Mouse (Mus musculus) liver, embryonic 11.5 days (tissue): ENCODE results near the gene Ier5. TPM values are rescaled to one million over a fixed set of nuclear protein-coding genes. Genes with fewer than 3 reads are reported as not detected.
A peak's percentile ranks its signal among the peaks of the same experiment; 100 is the strongest.

Experiments used
- ATAC-seq: fragments of 200-750 bp; cut with Nextera tagmentation; replicated peaks from 2 replicates; pipeline ENCODE4 v1.8.0; 2017; ENCODE audit warnings: moderate number of reproducible peaks, mild to moderate bottlenecking, moderate TSS enrichment, moderate library complexity; ENCODE audit not compliant: low FRiP score
- DNase-seq: peaks from one replicate; pipeline ENCODE4 v3.0.0-alpha.2; 2017; ENCODE audit warnings: low spot score
- H3K27ac ChIP-seq: fragments of 300-500 bp; sonication (generic); 2 replicates; pipeline ENCODE4 v1.5.1; 2014; ENCODE audit warnings: mild to moderate bottlenecking, low read depth, low read length, control low read depth
- H3K27me3 ChIP-seq: fragments of 300-500 bp; sonication (generic); replicated peaks from 2 replicates; pipeline ENCODE4 v1.6.1; 2014; ENCODE audit warnings: low read length, mixed read lengths; ENCODE audit not compliant: control insufficient read depth, insufficient read depth
- H3K36me3 ChIP-seq: fragments of 300-500 bp; sonication (generic); 2 replicates; pipeline ENCODE4 v1.6.1; 2014; ENCODE audit warnings: mild to moderate bottlenecking, low read length, moderate library complexity, mixed read lengths; ENCODE audit not compliant: control insufficient read depth, insufficient read depth
- H3K4me1 ChIP-seq: fragments of 300-500 bp; sonication (generic); replicated peaks from 2 replicates; pipeline ENCODE4 v1.6.1; 2014; ENCODE audit warnings: low read length, mixed read lengths; ENCODE audit not compliant: control insufficient read depth, insufficient read depth
- H3K4me2 ChIP-seq: fragments of 300-500 bp; sonication (generic); 2 replicates; pipeline ENCODE4 v1.6.1; 2014; ENCODE audit warnings: mild to moderate bottlenecking, control low read depth, moderate library complexity
- H3K4me3 ChIP-seq: fragments of 300-500 bp; sonication (generic); 2 replicates; pipeline ENCODE4 v1.5.1; 2014; ENCODE audit warnings: low read depth, low read length, control low read depth
- H3K9ac ChIP-seq: fragments of 300-500 bp; sonication (generic); 2 replicates; pipeline ENCODE4 v1.6.1; 2014; ENCODE audit warnings: low read depth, low read length, control low read depth
- H3K9me3 ChIP-seq: fragments of 300-500 bp; sonication (generic); 2 replicates; pipeline ENCODE4 v1.6.1; 2016; ENCODE audit warnings: low read length, inconsistent platforms, mixed read lengths; ENCODE audit not compliant: control insufficient read depth
- WGBS: fragments of 180-500 bp; shearing (Covaris S2); extraction: QIAGEN DNeasy Blood & Tissue Kit; methylation state at CpG from one replicate; pipeline ENCODE4 v1.1.7; 2014; 5-methylcytosine and 5-hydroxymethylcytosine counted together
- polyA plus RNA-seq: library from polyadenylated mRNA; unstranded; fragments of >200 nt; fragmentation: Nextera tagmentation; extraction: Ambion mirVana; gene quantifications from 2 replicates; pipeline ENCODE4 v1.2.1, GENCODE M21; 2014

Gene Ier5
- 6.7 and 7.3 TPM in 2 replicates for polyA plus RNA-seq

GRCm38 (mm10) chr1:155099280-155099848 lies at the start of gene Ier5:
TSS of gene Ier5 (minus strand) at chr1:155099636.
- Histone ChIP-seq H3K27me3 (no peaks in the 10 kb centered on the region), H3K9me3 (no peaks in the 10 kb centered on the region), H3K4me1 (peaks cover 10% of the 10 kb centered on the region; the same call in 1 of the 2 replicates), H3K4me2 (peak within 1 kb of the TSS; percentile 87), H3K36me3 (no peaks in the 10 kb centered on the region), H3K4me3 (peak within 1 kb of the TSS; percentile 100), H3K27ac (peak within 1 kb of the TSS; percentile 90), H3K9ac (peak within 1 kb of the TSS; percentile 98)
- ATAC-seq (peak; percentile 93), DNase-seq (peak; percentile 95)
- under 1% methylated on average over 40 of the region's 40 CpGs for WGBS

DNA sequence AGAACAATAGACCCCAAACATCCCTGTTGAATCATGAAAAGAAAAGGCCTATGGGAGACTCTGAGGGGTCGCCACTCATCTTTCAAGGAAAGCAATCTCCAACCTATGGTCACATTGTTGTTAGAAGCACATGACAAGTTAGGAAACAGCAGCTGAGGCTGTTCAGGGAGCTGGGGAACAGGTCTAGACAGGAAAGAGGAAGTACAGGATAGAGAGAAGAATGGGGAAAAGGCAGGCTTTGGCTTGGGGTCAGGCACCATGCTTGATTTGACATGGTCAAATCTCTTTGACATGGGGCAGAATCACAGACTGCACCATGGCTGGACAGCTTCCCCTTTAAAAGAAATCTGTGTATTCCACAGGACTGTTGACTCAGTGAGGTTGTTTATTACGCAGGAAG lies 47.8 kb upstream of the Ier5 start:
- H3K36me3 ChIP-seq, result no peaks in the 10 kb centered on the region
- H3K4me1 ChIP-seq, result 0 out of 2 replicates have a peak, but pooled peaks cover 3% of the 10 kb centered on the region
- no peaks in the 10 kb centered on the region for H3K9me3 ChIP-seq
- no peak overlapping the region for H3K9ac ChIP-seq
- 69% methylated on average over 2 of the region's 2 CpGs for WGBS
- H3K27ac ChIP-seq, result no peak overlapping the region
- H3K4me2 ChIP-seq, result no peak overlapping the region
- DNase-seq (no peak), ATAC-seq (no peak)
- H3K27me3 ChIP-seq, result no peaks in the 10 kb centered on the region
- no peak overlapping the region for H3K4me3 ChIP-seq

DNA sequence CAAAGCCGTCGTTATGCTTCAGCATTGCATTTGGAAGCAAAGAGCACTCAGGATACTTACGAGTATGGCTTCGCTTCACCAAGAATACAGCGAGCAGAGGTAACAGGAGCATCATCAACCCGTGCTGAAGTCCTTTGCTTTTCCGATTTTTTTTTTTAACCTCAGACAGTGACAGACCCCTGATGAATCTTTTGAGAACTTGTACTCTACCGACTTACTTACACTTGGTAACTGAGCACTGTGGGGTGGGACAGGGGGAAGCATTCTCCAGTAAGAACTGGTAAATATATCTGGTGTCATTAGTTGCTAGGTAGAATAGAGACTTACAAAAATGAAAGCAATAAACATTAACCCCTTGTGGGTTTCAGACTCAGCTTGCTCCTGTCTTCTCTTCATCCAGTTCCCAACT lies 47.1 kb upstream of the Ier5 start, which contains the start of gene Mr1:
TSS of gene Mr1 (minus strand) at position 243 of the 409 bp plus-strand sequence.
- Histone ChIP-seq H3K4me2 (peak within 1 kb of the TSS; percentile 38), H3K4me3 (no peak within 1 kb of the TSS; the same call in 1 of the 2 replicates), H3K9ac (no peak within 1 kb of the TSS), H3K9me3 (no peaks in the 10 kb centered on the region), H3K27ac (no peak within 1 kb of the TSS), H3K4me1 (0 out of 2 replicates have a peak, but pooled peaks cover 3% of the 10 kb centered on the region), H3K27me3 (no peaks in the 10 kb centered on the region), H3K36me3 (no peaks in the 10 kb centered on the region)
- 0 out of 2 replicates have a peak, but pooled peaks have one; percentile 64 for ATAC-seq
- WGBS, result 60% methylated on average over 8 of the region's 8 CpGs
- DNase-seq, result no peak

- Histone ChIP-seq H3K9ac (no peak overlapping the region), H3K36me3 (no peaks in the 10 kb centered on the region), H3K4me2 (peak overlapping the region; percentile 19; the same call in 1 of the 2 replicates), H3K4me3 (no peak overlapping the region), H3K4me1 (0 out of 2 replicates have a peak, but pooled peaks cover 3% of the 10 kb centered on the region), H3K9me3 (no peaks in the 10 kb centered on the region), H3K27ac (no peak overlapping the region), H3K27me3 (no peaks in the 10 kb centered on the region)
- ATAC-seq (no peak), DNase-seq (no peak)
- whole genome bisulfite sequencing, result 39% methylated on average over 6 of the region's 6 CpGs
Measured at GRCm38 (mm10) chr1:155145620-155146019, 46.2 kb upstream of the Ier5 start.

DNA sequence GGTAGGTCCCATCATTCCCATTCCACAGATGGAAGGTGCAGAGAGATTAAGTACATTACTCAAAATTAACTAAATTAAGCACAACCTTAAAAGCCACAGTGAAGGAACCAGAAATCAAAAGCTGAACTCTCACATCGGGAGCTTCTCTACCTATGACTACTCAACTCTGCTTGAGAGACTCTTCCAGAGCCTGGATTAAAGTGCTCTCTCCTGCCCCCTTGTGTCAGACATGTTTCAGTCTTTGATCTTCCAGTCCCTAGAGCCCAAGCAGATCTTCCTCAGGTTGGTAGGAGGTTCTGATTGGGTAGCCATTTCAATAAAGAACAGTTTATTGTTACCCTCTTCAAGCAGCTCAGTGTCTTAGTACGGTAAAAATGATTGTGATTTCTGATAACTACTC lies 40.6 kb upstream of the Ier5 start:
- ATAC-seq, result no peak
- H3K9me3 ChIP-seq, result no peaks in the 10 kb centered on the region
- no peak overlapping the region for H3K9ac ChIP-seq
- H3K4me2 ChIP-seq, result no peak overlapping the region
- no peak overlapping the region for H3K27ac ChIP-seq
- no peaks in the 10 kb centered on the region for H3K36me3 ChIP-seq
- H3K27me3 ChIP-seq, result no peaks in the 10 kb centered on the region
- no peak for DNase-seq
- H3K4me1 ChIP-seq, result no peaks in the 10 kb centered on the region
- H3K4me3 ChIP-seq, result no peak overlapping the region
- WGBS, result 51% methylated on average over 2 of the region's 2 CpGs

DNA sequence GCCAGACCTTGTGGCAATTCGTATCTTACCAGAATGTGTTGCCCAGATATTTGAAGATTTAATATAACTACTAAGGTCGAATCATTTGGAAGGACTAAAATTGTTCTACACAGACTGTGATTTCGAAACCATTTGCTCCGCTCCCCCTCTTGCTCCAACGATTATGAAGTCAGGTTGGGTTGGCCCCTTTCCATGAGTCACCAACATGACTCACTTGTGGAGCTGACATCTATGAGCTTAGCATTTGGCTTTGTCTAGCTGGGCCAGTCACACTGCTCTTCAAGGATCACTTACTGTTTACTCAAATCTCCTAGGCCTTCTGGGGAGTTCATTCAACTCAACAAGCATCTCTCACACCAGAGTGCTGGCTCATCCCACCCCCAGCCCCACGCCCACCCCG lies 39.4 kb upstream of the Ier5 start:
- DNase-seq (no peak), ATAC-seq (no peak)
- no peaks in the 10 kb centered on the region for H3K9me3 ChIP-seq
- no peak overlapping the region for H3K27ac ChIP-seq
- H3K27me3 ChIP-seq, result no peaks in the 10 kb centered on the region
- H3K9ac ChIP-seq, result no peak overlapping the region
- H3K4me3 ChIP-seq, result no peak overlapping the region
- H3K36me3 ChIP-seq, result no peaks in the 10 kb centered on the region
- 79% methylated on average over 7 of the region's 7 CpGs for WGBS
- H3K4me1 ChIP-seq, result no peaks in the 10 kb centered on the region; the same call in 1 of the 2 replicates
- no peak overlapping the region for H3K4me2 ChIP-seq

GRCm38 (mm10) chr1:155134866-155135265 lies 35.4 kb upstream of the Ier5 start:
- H3K9me3 ChIP-seq, result no peaks in the 10 kb centered on the region
- no peak overlapping the region for H3K4me3 ChIP-seq
- WGBS, result 50% methylated on average over 8 of the region's 8 CpGs
- ATAC-seq, result no peak
- H3K27ac ChIP-seq, result no peak overlapping the region
- no peaks in the 10 kb centered on the region; the same call in 1 of the 2 replicates for H3K4me1 ChIP-seq
- no peak for DNase-seq
- no peak overlapping the region for H3K4me2 ChIP-seq
- no peaks in the 10 kb centered on the region for H3K36me3 ChIP-seq
- H3K27me3 ChIP-seq, result no peaks in the 10 kb centered on the region
- H3K9ac ChIP-seq, result no peak overlapping the region

GRCm38 (mm10) chr1:155127429-155127934 lies 28.0 kb upstream of the Ier5 start:
- ATAC-seq (no peak), DNase-seq (no peak)
- Histone ChIP-seq H3K27me3 (no peaks in the 10 kb centered on the region), H3K4me1 (no peaks in the 10 kb centered on the region), H3K4me2 (no peak overlapping the region), H3K9ac (no peak overlapping the region), H3K4me3 (no peak overlapping the region), H3K27ac (no peak overlapping the region), H3K9me3 (no peaks in the 10 kb centered on the region), H3K36me3 (no peaks in the 10 kb centered on the region)
- 80% methylated on average over 5 of the region's 5 CpGs for WGBS

GRCm38 (mm10) chr1:155126716-155127115 lies 27.3 kb upstream of the Ier5 start:
- ATAC-seq (no peak), DNase-seq (no peak)
- H3K27ac ChIP-seq, result no peak overlapping the region
- H3K9me3 ChIP-seq, result no peaks in the 10 kb centered on the region
- no peak overlapping the region for H3K9ac ChIP-seq
- WGBS, result 86% methylated on average over 5 of the region's 5 CpGs
- H3K36me3 ChIP-seq, result no peaks in the 10 kb centered on the region
- no peaks in the 10 kb centered on the region for H3K4me1 ChIP-seq
- H3K4me2 ChIP-seq, result no peak overlapping the region
- H3K4me3 ChIP-seq, result no peak overlapping the region
- H3K27me3 ChIP-seq, result no peaks in the 10 kb centered on the region
